Comparison of ENCODE assay signal across 22 mouse cellular contexts in genomic region chr6:16725256-16725655, GRCm38 (mm10).
DNase-seq lines count a peak whose midpoint lies in the region; ATAC-seq and TF ChIP-seq lines count a peak whose summit lies in the region.
"Had no signal": no experiment of that assay in that cellular context is flagged by ENCODE, and none has a peak within 500 bp of the region (broad histone marks: within the 10 kb centered on the region; RNA-seq: fewer than 3 reads in every experiment).

No protein-coding gene starts in this region.

- no peaks in the 10 kb centered on the region for H3K27me3 ChIP-seq in hindbrain, embryonic 14.5 days (ENCODE audit: control insufficient read depth, insufficient read depth, low read length)
- no peaks in the 10 kb centered on the region for H3K27me3 ChIP-seq in hindbrain, embryonic 13.5 days
- H3K27me3 ChIP-seq in hindbrain, embryonic 15.5 days, result no peaks in the 10 kb centered on the region
- H3K27me3 ChIP-seq in hindbrain, embryonic 10.5 days (ENCODE audit: insufficient read depth, poor library complexity, severe bottlenecking), result no peaks in the 10 kb centered on the region
- no peaks in the 10 kb centered on the region for H3K27me3 ChIP-seq in kidney, adult 2 months (replicated peaks; ENCODE audit: control insufficient read depth, insufficient read depth, low read length)
- H3K27me3 ChIP-seq in kidney, embryonic 16.5 days (ENCODE audit: insufficient read depth, low read length), result no peaks in the 10 kb centered on the region
- H3K27me3 ChIP-seq: CH12.LX had no signal

- 0 out of 2 replicates have a peak, but pooled peaks cover 7% of the 10 kb centered on the region for H3K4me1 ChIP-seq in hindbrain, embryonic 14.5 days (replicated peaks; ENCODE audit: control insufficient read depth, insufficient read depth, low read length)
- H3K4me1 ChIP-seq in hindbrain, embryonic 13.5 days (replicated peaks), result peaks cover 6% of the 10 kb centered on the region; the same call in 1 of the 2 replicates
- H3K4me1 ChIP-seq in hindbrain, embryonic 15.5 days (replicated peaks), result peaks cover 6% of the 10 kb centered on the region
- H3K4me1 ChIP-seq in hindbrain, embryonic 10.5 days (replicated peaks), result peaks cover 11% of the 10 kb centered on the region
- no peaks in the 10 kb centered on the region for H3K4me1 ChIP-seq in kidney, adult 2 months (ENCODE audit: control insufficient read depth, insufficient read depth, low read length)
- no peaks in the 10 kb centered on the region for H3K4me1 ChIP-seq in kidney, embryonic 16.5 days (ENCODE audit: insufficient read depth, low read length)

- 0 out of 2 replicates have a peak overlapping the region, but pooled peaks have one; percentile 43 for H3K27ac ChIP-seq in hindbrain, embryonic 14.5 days
- H3K27ac ChIP-seq in hindbrain, embryonic 13.5 days, result no peak overlapping the region
- H3K27ac ChIP-seq in hindbrain, embryonic 15.5 days (replicated peaks), result 0 out of 2 replicates have a peak overlapping the region, but pooled peaks have one; percentile 5
- no peak overlapping the region for H3K27ac ChIP-seq in hindbrain, embryonic 10.5 days
- H3K27ac ChIP-seq in kidney, adult 2 months (ENCODE audit: insufficient read depth, low read depth, low read length), result peak overlapping the region; percentile 31; the same call in 1 of the 2 replicates
- no peak overlapping the region for H3K27ac ChIP-seq in kidney, embryonic 16.5 days (ENCODE audit: low read length)

- no peak for ATAC-seq in hindbrain, embryonic 14.5 days (ENCODE audit: low FRiP score)
- no peak for ATAC-seq in hindbrain, embryonic 13.5 days (ENCODE audit: low FRiP score)
- no peak for ATAC-seq in hindbrain, embryonic 15.5 days (ENCODE audit: low FRiP score, low read depth)
- no peak for ATAC-seq in kidney, embryonic 16.5 days (ENCODE audit: low FRiP score, low TSS enrichment)
- ATAC-seq: activated CD4-positive, CD25-positive, alpha-beta regulatory T cell, adult 4 months; CD4-positive, CD25-positive, alpha-beta regulatory T cell, adult 4 months; Patski had no signal

- no peaks in the 10 kb centered on the region for H3K9me3 ChIP-seq in hindbrain, embryonic 14.5 days (ENCODE audit: control insufficient read depth, low read length)
- H3K9me3 ChIP-seq in hindbrain, embryonic 13.5 days, result no peaks in the 10 kb centered on the region
- no peaks in the 10 kb centered on the region for H3K9me3 ChIP-seq in hindbrain, embryonic 15.5 days
- H3K9me3 ChIP-seq in hindbrain, embryonic 10.5 days, result no peaks in the 10 kb centered on the region
- no peaks in the 10 kb centered on the region for H3K9me3 ChIP-seq in kidney, embryonic 16.5 days (ENCODE audit: low read length)
- H3K9me3 ChIP-seq: G1E had no signal

- no peak overlapping the region for H3K4me2 ChIP-seq in hindbrain, embryonic 14.5 days (replicated peaks)
- H3K4me2 ChIP-seq in hindbrain, embryonic 13.5 days, result no peak overlapping the region
- H3K4me2 ChIP-seq in hindbrain, embryonic 15.5 days, result no peak overlapping the region
- H3K4me2 ChIP-seq in kidney, embryonic 16.5 days (replicated peaks; ENCODE audit: low read depth, low read length), result no peak overlapping the region

- no peak overlapping the region for H3K9ac ChIP-seq in hindbrain, embryonic 14.5 days
- no peak overlapping the region for H3K9ac ChIP-seq in hindbrain, embryonic 13.5 days
- no peak overlapping the region for H3K9ac ChIP-seq in hindbrain, embryonic 15.5 days
- H3K9ac ChIP-seq in kidney, embryonic 16.5 days (replicated peaks; ENCODE audit: low read length), result no peak overlapping the region

- no peak for TF ChIP-seq CTCF in kidney, adult 2 months (conservative IDR thresholded peaks at IDR 0.05; ENCODE audit: insufficient read depth, insufficient read length, low read depth, low read length)

- no peaks in the 10 kb centered on the region for H3K36me3 ChIP-seq in hindbrain, embryonic 14.5 days (replicated peaks; ENCODE audit: control insufficient read depth, insufficient read depth)
- H3K36me3 ChIP-seq in hindbrain, embryonic 13.5 days, result no peaks in the 10 kb centered on the region
- H3K36me3 ChIP-seq in hindbrain, embryonic 15.5 days, result no peaks in the 10 kb centered on the region
- H3K36me3 ChIP-seq in hindbrain, embryonic 10.5 days, result no peaks in the 10 kb centered on the region
- H3K36me3 ChIP-seq in kidney, adult 2 months (ENCODE audit: control insufficient read depth, insufficient read depth, low read length), result no peaks in the 10 kb centered on the region
- H3K36me3 ChIP-seq in kidney, embryonic 16.5 days (ENCODE audit: insufficient read depth, low read length), result no peaks in the 10 kb centered on the region
- H3K36me3 ChIP-seq: G1E had no signal

- WGBS in hindbrain, embryonic 14.5 days, result 90% methylated on average over 2 of the region's 2 CpGs
- 91% methylated on average over 2 of the region's 2 CpGs for WGBS in hindbrain, embryonic 13.5 days
- 89% methylated on average over 2 of the region's 2 CpGs for WGBS in hindbrain, embryonic 15.5 days
- WGBS in hindbrain, embryonic 10.5 days, result 91% methylated on average over 2 of the region's 2 CpGs
- 60% methylated on average over 2 of the region's 2 CpGs for WGBS in kidney, adult 2 months
- WGBS in kidney, embryonic 16.5 days, result 81% methylated on average over 2 of the region's 2 CpGs

- TF ChIP-seq POLR2A in kidney, adult 2 months (IDR thresholded peaks at IDR 0.05; ENCODE audit: low read depth, low read length), result no peak

- no peak overlapping the region for H3K4me3 ChIP-seq in hindbrain, embryonic 14.5 days (replicated peaks; ENCODE audit: low read length)
- H3K4me3 ChIP-seq in hindbrain, embryonic 13.5 days, result no peak overlapping the region
- no peak overlapping the region for H3K4me3 ChIP-seq in hindbrain, embryonic 15.5 days
- H3K4me3 ChIP-seq in hindbrain, embryonic 10.5 days, result no peak overlapping the region
- no peak overlapping the region for H3K4me3 ChIP-seq in kidney, adult 2 months (ENCODE audit: insufficient read depth, low read depth, low read length)
- no peak overlapping the region for H3K4me3 ChIP-seq in kidney, embryonic 16.5 days (ENCODE audit: low read length)

- DNase-seq in hindbrain, embryonic 14.5 days (ENCODE audit: low spot score), result no peak
- DNase-seq in hindbrain, embryonic 10.5 days (ENCODE audit: low spot score), result no peak
- peak; percentile 55 for DNase-seq in kidney, adult 2 months
- no peak for DNase-seq in kidney, postnatal 4 days
- DNase-seq in kidney, adult 9 months, result peak; percentile 51
- DNase-seq: adrenal gland, adult 2 months; adrenal gland, adult 8-10 months; adrenal gland, postnatal 10 days; adrenal gland, postnatal 14 days; adrenal gland, postnatal 25 days; adrenal gland, postnatal 36 days; B cell, adult 2 months; cerebellum, adult 11 months; cerebellum, adult 11-12 months had no signal

Comparison
In these comparisons a context has a peak if more than half of its experiments do, and no peak if none do; other contexts are left out.
1. DNase-seq: peak in kidney, adult 2 months (single experiment) and kidney, adult 9 months (single experiment); none in hindbrain, embryonic 14.5 days (single experiment), hindbrain, embryonic 10.5 days (single experiment) and kidney, postnatal 4 days (0 of 2).
2. H3K27ac ChIP-seq: peak in hindbrain, embryonic 14.5 days (single experiment), hindbrain, embryonic 15.5 days (single experiment) and kidney, adult 2 months (single experiment); none in hindbrain, embryonic 13.5 days (single experiment), hindbrain, embryonic 10.5 days (single experiment) and kidney, embryonic 16.5 days (single experiment).